Mouse (Mus musculus) kidney, embryonic 14.5 days (tissue): ENCODE results near the gene Zfp687. TPM values are rescaled to one million over a fixed set of nuclear protein-coding genes. Genes with fewer than 3 reads are reported as not detected.

Experiments
- ATAC-seq: fragments of 200-750 bp; cut with Nextera tagmentation; 2 replicates; pipeline ENCODE4 v1.8.0; 2017; ENCODE audit warnings: moderate number of reproducible peaks, mild to moderate bottlenecking, moderate TSS enrichment, moderate library complexity; ENCODE audit not compliant: low FRiP score, low TSS enrichment
- H3K27ac ChIP-seq: fragments of 300-500 bp; sonication (generic); 2 replicates; pipeline ENCODE4 v1.5.1; 2014; ENCODE audit warnings: low read depth, mild to moderate bottlenecking, low read length, moderate library complexity, mixed read lengths
- H3K27me3 ChIP-seq: fragments of 300-500 bp; sonication (generic); 2 replicates; pipeline ENCODE4 v1.6.1; 2014; ENCODE audit warnings: mild to moderate bottlenecking, low read length; ENCODE audit not compliant: control insufficient read depth, insufficient read depth
- H3K36me3 ChIP-seq: fragments of 300-500 bp; sonication (generic); 2 replicates; pipeline ENCODE4 v1.6.1; 2014; ENCODE audit warnings: low read length, mixed read lengths; ENCODE audit not compliant: control insufficient read depth, insufficient read depth
- H3K4me1 ChIP-seq: fragments of 300-500 bp; sonication (generic); 2 replicates; pipeline ENCODE4 v1.6.1; 2014; ENCODE audit warnings: low read length, mixed read lengths; ENCODE audit not compliant: control insufficient read depth, insufficient read depth
- H3K4me2 ChIP-seq: fragments of 300-500 bp; sonication (generic); replicated peaks from 2 replicates; pipeline ENCODE4 v1.6.1; 2014; ENCODE audit warnings: low read depth, mild to moderate bottlenecking, low read length
- H3K4me3 ChIP-seq: fragments of 300-500 bp; sonication (generic); 2 replicates; pipeline ENCODE4 v1.5.1; 2014; ENCODE audit warnings: mild to moderate bottlenecking, low read length
- H3K9ac ChIP-seq: fragments of 300-500 bp; sonication (generic); 2 replicates; pipeline ENCODE4 v1.6.1; 2014; ENCODE audit warnings: low read depth, mild to moderate bottlenecking, low read length, moderate library complexity
- H3K9me3 ChIP-seq: fragments of 300-500 bp; sonication (generic); 2 replicates; pipeline ENCODE4 v1.6.1; 2016; ENCODE audit warnings: low read length; ENCODE audit not compliant: control insufficient read depth
- WGBS: fragments of 180-500 bp; shearing (Covaris S2); extraction: QIAGEN DNeasy Blood & Tissue Kit; methylation state at CpG from one replicate; pipeline ENCODE4 v1.1.7; 2014; 5-methylcytosine and 5-hydroxymethylcytosine counted together
- polyA plus RNA-seq: library from polyadenylated mRNA; unstranded; fragments of >200 nt; fragmentation: Nextera tagmentation; extraction: Ambion mirVana; gene quantifications from 2 replicates; pipeline ENCODE4 v1.2.1, GENCODE M21; 2014

The Zfp687 gene
- polyA plus RNA-seq = 28.7 and 38.1 TPM in 2 replicates

- Histone ChIP-seq H3K27me3 (no peaks in the 10 kb centered on the region), H3K4me3 (peak within 1 kb of the TSS; percentile 68), H3K4me1 (peaks cover 18% of the 10 kb centered on the region), H3K4me2 (peak within 1 kb of the TSS; percentile 92), H3K27ac (peak within 1 kb of the TSS; percentile 99), H3K36me3 (peaks cover 21% of the 10 kb centered on the region), H3K9me3 (no peaks in the 10 kb centered on the region), H3K9ac (peak within 1 kb of the TSS; percentile 82)
- peak; percentile 99 for ATAC-seq
- WGBS = 0% methylated on average over 33 of the region's 37 CpGs
Measured at GRCm38 (mm10) chr3:95015337-95015872, at the start of gene Zfp687. Zfp687 (minus strand) TSS chr3:95015448.

GRCm38 (mm10) chr3:95063741-95064140 lies 48.5 kb upstream of the Zfp687 start:
- Histone ChIP-seq H3K4me1 (no peaks in the 10 kb centered on the region), H3K9me3 (no peaks in the 10 kb centered on the region), H3K4me3 (no peak overlapping the region), H3K27ac (no peak overlapping the region), H3K27me3 (no peaks in the 10 kb centered on the region), H3K4me2 (no peak overlapping the region), H3K36me3 (peaks cover 93% of the 10 kb centered on the region), H3K9ac (no peak overlapping the region)
- WGBS = 91% methylated on average over 4 of the region's 4 CpGs
- no peak for ATAC-seq

GRCm38 (mm10) chr3:95058078-95058477 lies 42.8 kb upstream of the Zfp687 start:
- Histone ChIP-seq H3K4me3 (no peak overlapping the region), H3K9me3 (no peaks in the 10 kb centered on the region), H3K4me1 (no peaks in the 10 kb centered on the region), H3K9ac (no peak overlapping the region), H3K36me3 (peaks cover 53% of the 10 kb centered on the region), H3K27ac (no peak overlapping the region), H3K4me2 (no peak overlapping the region), H3K27me3 (no peaks in the 10 kb centered on the region)
- no peak for ATAC-seq
- 81% methylated on average over 8 of the region's 8 CpGs for WGBS

- peak; percentile 45; the same call in 1 of the 2 replicates for ATAC-seq
- no peak overlapping the region for H3K9ac ChIP-seq
- H3K4me1 ChIP-seq = no peaks in the 10 kb centered on the region
- no peak overlapping the region for H3K4me3 ChIP-seq
- no peaks in the 10 kb centered on the region for H3K9me3 ChIP-seq
- H3K27me3 ChIP-seq = no peaks in the 10 kb centered on the region
- peaks cover 38% of the 10 kb centered on the region for H3K36me3 ChIP-seq
- H3K4me2 ChIP-seq = no peak overlapping the region
- H3K27ac ChIP-seq = no peak overlapping the region
- 87% methylated on average over 7 of the region's 7 CpGs for WGBS
Measured at GRCm38 (mm10) chr3:95056275-95056674, 41.0 kb upstream of the Zfp687 start.

GRCm38 (mm10) chr3:95054481-95055260 lies 39.4 kb upstream of the Zfp687 start:
- H3K9me3 ChIP-seq = no peaks in the 10 kb centered on the region
- ATAC-seq = no peak
- H3K4me2 ChIP-seq = no peak overlapping the region
- H3K4me3 ChIP-seq = no peak overlapping the region
- no peaks in the 10 kb centered on the region for H3K4me1 ChIP-seq
- H3K27ac ChIP-seq = no peak overlapping the region
- 47% methylated on average over 10 of the region's 10 CpGs for WGBS
- H3K36me3 ChIP-seq = peaks cover 22% of the 10 kb centered on the region
- no peak overlapping the region for H3K9ac ChIP-seq
- H3K27me3 ChIP-seq = no peaks in the 10 kb centered on the region

GRCm38 (mm10) chr3:95053701-95054100 lies 38.5 kb upstream of the Zfp687 start:
- Histone ChIP-seq H3K4me3 (no peak overlapping the region), H3K36me3 (peaks cover 12% of the 10 kb centered on the region), H3K9ac (no peak overlapping the region), H3K27me3 (no peaks in the 10 kb centered on the region), H3K27ac (no peak overlapping the region), H3K4me1 (no peaks in the 10 kb centered on the region), H3K9me3 (no peaks in the 10 kb centered on the region), H3K4me2 (no peak overlapping the region)
- 43% methylated on average over 3 of the region's 3 CpGs for WGBS
- no peak; the same call in 1 of the 2 replicates for ATAC-seq

- H3K4me2 ChIP-seq = no peak overlapping the region
- H3K4me1 ChIP-seq = no peaks in the 10 kb centered on the region
- H3K4me3 ChIP-seq = no peak overlapping the region
- no peaks in the 10 kb centered on the region for H3K9me3 ChIP-seq
- H3K27ac ChIP-seq = no peak overlapping the region
- peaks cover 4% of the 10 kb centered on the region for H3K36me3 ChIP-seq
- H3K9ac ChIP-seq = no peak overlapping the region
- no peaks in the 10 kb centered on the region for H3K27me3 ChIP-seq
- ATAC-seq = 0 out of 2 replicates have a peak, but pooled peaks have one; percentile 26
- WGBS = 50% methylated on average over 1 of the region's 1 CpGs
Measured at GRCm38 (mm10) chr3:95052959-95053358, 37.7 kb upstream of the Zfp687 start.

GRCm38 (mm10) chr3:95047914-95048313 lies 32.7 kb upstream of the Zfp687 start:
- H3K9ac ChIP-seq = no peak overlapping the region
- H3K27ac ChIP-seq = no peak overlapping the region
- no peaks in the 10 kb centered on the region for H3K9me3 ChIP-seq
- 64% methylated on average over 3 of the region's 3 CpGs for WGBS
- H3K4me3 ChIP-seq = no peak overlapping the region
- no peak for ATAC-seq
- no peak overlapping the region for H3K4me2 ChIP-seq
- H3K27me3 ChIP-seq = no peaks in the 10 kb centered on the region
- H3K4me1 ChIP-seq = no peaks in the 10 kb centered on the region
- no peaks in the 10 kb centered on the region for H3K36me3 ChIP-seq

GRCm38 (mm10) chr3:95046462-95047057 lies 31.3 kb upstream of the Zfp687 start:
- Histone ChIP-seq H3K9me3 (no peaks in the 10 kb centered on the region), H3K36me3 (no peaks in the 10 kb centered on the region), H3K4me2 (no peak overlapping the region), H3K27ac (no peak overlapping the region), H3K4me1 (peaks cover 1% of the 10 kb centered on the region; the same call in 1 of the 2 replicates), H3K27me3 (no peaks in the 10 kb centered on the region), H3K9ac (no peak overlapping the region), H3K4me3 (no peak overlapping the region)
- ATAC-seq = no peak
- 89% methylated on average over 11 of the region's 11 CpGs for WGBS
